Mouse (Mus musculus) midbrain, embryonic 11.5 days (tissue): ENCODE data around the gene Asmt. TPM values are rescaled to one million over a fixed set of nuclear protein-coding genes. Genes with fewer than 3 reads are reported as not detected.

ENCODE experiments used
- ATAC-seq: fragments of 200-750 bp; cut with Nextera tagmentation; 2 replicates; pipeline ENCODE4 v1.8.0; 2017; ENCODE audit warnings: moderate TSS enrichment, moderate library complexity; ENCODE audit not compliant: low FRiP score
- DNase-seq: peaks from one replicate; pipeline ENCODE4 v3.0.0; 2015; ENCODE audit warnings: low spot score; ENCODE audit errors: missing footprints
- H3K27ac ChIP-seq: fragments of 300-500 bp; sonication (generic); 2 replicates; pipeline ENCODE4 v1.5.1; 2014; ENCODE audit warnings: low read depth, low read length
- H3K27me3 ChIP-seq: fragments of 300-500 bp; sonication (generic); 2 replicates; pipeline ENCODE4 v1.6.1; 2014; ENCODE audit warnings: mild to moderate bottlenecking, low read length, moderate library complexity, mixed read lengths; ENCODE audit not compliant: control insufficient read depth, insufficient read depth
- H3K36me3 ChIP-seq: fragments of 300-500 bp; sonication (generic); 2 replicates; pipeline ENCODE4 v1.6.1; 2014; ENCODE audit warnings: mild to moderate bottlenecking, low read length, moderate library complexity, mixed read lengths; ENCODE audit not compliant: control insufficient read depth, insufficient read depth
- H3K4me1 ChIP-seq: fragments of 300-500 bp; sonication (generic); 2 replicates; pipeline ENCODE4 v1.6.1; 2014; ENCODE audit warnings: low read length; ENCODE audit not compliant: control insufficient read depth, insufficient read depth
- H3K4me2 ChIP-seq: fragments of 300-500 bp; sonication (generic); 2 replicates; pipeline ENCODE4 v1.6.1; 2014; ENCODE audit warnings: mild to moderate bottlenecking, moderate library complexity
- H3K4me3 ChIP-seq: fragments of 300-500 bp; sonication (generic); 2 replicates; pipeline ENCODE4 v1.5.1; 2014; ENCODE audit warnings: low read depth, low read length
- H3K9ac ChIP-seq: fragments of 300-500 bp; sonication (generic); 2 replicates; pipeline ENCODE4 v1.6.1; 2014; ENCODE audit warnings: low read length
- H3K9me3 ChIP-seq: fragments of 300-500 bp; sonication (generic); 2 replicates; pipeline ENCODE4 v1.6.1; 2016; ENCODE audit warnings: low read length; ENCODE audit not compliant: control insufficient read depth
- WGBS: fragments of 180-500 bp; shearing (Covaris S2); extraction: QIAGEN DNeasy Blood & Tissue Kit; methylation state at CpG from one replicate; pipeline ENCODE4 v1.1.7; 2014; 5-methylcytosine and 5-hydroxymethylcytosine counted together
- polyA plus RNA-seq: library from polyadenylated mRNA; unstranded; fragments of >200 nt; fragmentation: Nextera tagmentation; extraction: Ambion mirVana; gene quantifications from 2 replicates; pipeline ENCODE4 v1.2.1, GENCODE M21; 2014

Asmt gene
- not detected in 2 replicates for polyA plus RNA-seq

- Histone ChIP-seq H3K9me3 (peaks cover 43% of the 10 kb centered on the region), H3K4me3 (0 out of 2 replicates have a peak within 1 kb of the TSS, but pooled peaks have one; percentile 0), H3K4me2 (no peak within 1 kb of the TSS), H3K36me3 (peaks cover 18% of the 10 kb centered on the region), H3K9ac (no peak within 1 kb of the TSS), H3K27me3 (no peaks in the 10 kb centered on the region), H3K4me1 (no peaks in the 10 kb centered on the region), H3K27ac (no peak within 1 kb of the TSS)
- 95% methylated on average over 14 of the region's 16 CpGs for WGBS
- DNase-seq (peak; percentile 89), ATAC-seq (peak; percentile 43)
Measured at GRCm38 (mm10) chrX:170672594-170673092, at the start of gene Asmt. Gene Asmt (plus strand): TSS chrX:170672644.

- Histone ChIP-seq H3K4me2 (no peak overlapping the region), H3K9ac (no peak overlapping the region), H3K27ac (no peak overlapping the region), H3K4me3 (no peak overlapping the region), H3K36me3 (peaks cover 18% of the 10 kb centered on the region), H3K9me3 (peaks cover 43% of the 10 kb centered on the region), H3K27me3 (no peaks in the 10 kb centered on the region), H3K4me1 (no peaks in the 10 kb centered on the region)
- 81% methylated on average over 42 of the region's 42 CpGs for WGBS
- ATAC-seq (peak; percentile 65), DNase-seq (peak; percentile 92)
Measured at GRCm38 (mm10) chrX:170673233-170673951, 948 bp downstream of the Asmt start.

GRCm38 (mm10) chrX:170674229-170674771 lies 1.9 kb downstream of the Asmt start:
- Histone ChIP-seq H3K27me3 (no peaks in the 10 kb centered on the region), H3K9ac (no peak overlapping the region), H3K4me3 (peak overlapping the region; percentile 4; the same call in 1 of the 2 replicates), H3K9me3 (peaks cover 43% of the 10 kb centered on the region), H3K27ac (no peak overlapping the region), H3K4me2 (no peak overlapping the region), H3K36me3 (peaks cover 18% of the 10 kb centered on the region), H3K4me1 (no peaks in the 10 kb centered on the region)
- DNase-seq (peak; percentile 90), ATAC-seq (peak; percentile 71)
- WGBS, result 78% methylated on average over 27 of the region's 27 CpGs

GRCm38 (mm10) chrX:170674885-170675876 lies 2.7 kb downstream of the Asmt start:
- H3K9ac ChIP-seq, result no peak overlapping the region
- peaks cover 18% of the 10 kb centered on the region for H3K36me3 ChIP-seq
- H3K27me3 ChIP-seq, result no peaks in the 10 kb centered on the region
- peak; percentile 49; the same call in 1 of the 2 replicates for ATAC-seq
- no peaks in the 10 kb centered on the region for H3K4me1 ChIP-seq
- peaks cover 43% of the 10 kb centered on the region for H3K9me3 ChIP-seq
- WGBS, result 89% methylated on average over 39 of the region's 39 CpGs
- H3K4me3 ChIP-seq, result no peak overlapping the region
- no peak overlapping the region for H3K4me2 ChIP-seq
- peak; percentile 88 for DNase-seq
- no peak overlapping the region for H3K27ac ChIP-seq

- 98% methylated on average over 33 of the region's 39 CpGs for WGBS
Measured at GRCm38 (mm10) chrX:170675923-170676605, 3.6 kb downstream of the Asmt start.

GRCm38 (mm10) chrX:170676606-170677239 lies 4.3 kb downstream of the Asmt start:
- Histone ChIP-seq H3K36me3 (peaks cover 18% of the 10 kb centered on the region), H3K4me2 (no peak overlapping the region), H3K4me3 (no peak overlapping the region), H3K9ac (no peak overlapping the region), H3K4me1 (no peaks in the 10 kb centered on the region), H3K27ac (no peak overlapping the region), H3K27me3 (no peaks in the 10 kb centered on the region), H3K9me3 (peaks cover 43% of the 10 kb centered on the region)
- 92% methylated on average over 59 of the region's 67 CpGs for WGBS
- peak; percentile 38; the same call in 1 of the 2 replicates for ATAC-seq
- no peak for DNase-seq

More at GRCm38 (mm10) chrX:170675923-170676605, 3.6 kb downstream of the Asmt start:
- no peak overlapping the region for H3K4me3 ChIP-seq
- H3K36me3 ChIP-seq, result peaks cover 18% of the 10 kb centered on the region
- no peak overlapping the region for H3K27ac ChIP-seq
- no peak overlapping the region for H3K4me2 ChIP-seq
- peaks cover 43% of the 10 kb centered on the region for H3K9me3 ChIP-seq
- DNase-seq (peak; percentile 85), ATAC-seq (peak; percentile 31)
- no peak overlapping the region for H3K9ac ChIP-seq
- no peaks in the 10 kb centered on the region for H3K27me3 ChIP-seq
- H3K4me1 ChIP-seq, result no peaks in the 10 kb centered on the region

- H3K27me3 ChIP-seq, result no peaks in the 10 kb centered on the region
- H3K9ac ChIP-seq, result no peak overlapping the region
- peaks cover 18% of the 10 kb centered on the region for H3K36me3 ChIP-seq
- H3K27ac ChIP-seq, result no peak overlapping the region
- ATAC-seq (no peak), DNase-seq (no peak)
- H3K4me2 ChIP-seq, result no peak overlapping the region
- peaks cover 43% of the 10 kb centered on the region for H3K9me3 ChIP-seq
- no peak overlapping the region for H3K4me3 ChIP-seq
- WGBS, result 94% methylated on average over 17 of the region's 17 CpGs
- H3K4me1 ChIP-seq, result no peaks in the 10 kb centered on the region
Measured at GRCm38 (mm10) chrX:170677266-170677665, 4.8 kb downstream of the Asmt start.

GRCm38 (mm10) chrX:170677680-170678079 lies 5.2 kb downstream of the Asmt start:
- H3K36me3 ChIP-seq, result peaks cover 16% of the 10 kb centered on the region
- ATAC-seq, result 0 out of 2 replicates have a peak, but pooled peaks have one; percentile 12
- 98% methylated on average over 40 of the region's 53 CpGs for WGBS
- peaks cover 41% of the 10 kb centered on the region for H3K9me3 ChIP-seq
- DNase-seq, result no peak
- no peak overlapping the region for H3K4me2 ChIP-seq
- H3K27ac ChIP-seq, result no peak overlapping the region
- H3K27me3 ChIP-seq, result no peaks in the 10 kb centered on the region
- no peak overlapping the region for H3K9ac ChIP-seq
- no peak overlapping the region for H3K4me3 ChIP-seq
- no peaks in the 10 kb centered on the region for H3K4me1 ChIP-seq
